ENCODE assay signal across 18 mouse cellular contexts in genomic region chr3:149901783-149902182, GRCm38 (mm10).
A peak's percentile ranks its signal among the peaks of the same experiment; 100 is the strongest.
DNase-seq lines count a peak whose midpoint lies in the region; ATAC-seq lines count a peak whose summit lies in the region.
"Had no signal": no experiment of that assay in that cellular context is flagged by ENCODE, and none has a peak within 500 bp of the region (broad histone marks: within the 10 kb centered on the region; RNA-seq: fewer than 3 reads in every experiment).

No protein-coding gene starts in this region.

- ATAC-seq in hindbrain, embryonic 14.5 days (ENCODE audit: low FRiP score): peak; percentile 53; the same call in 1 of the 2 replicates
- no peak for ATAC-seq in neural tube, embryonic 15.5 days (ENCODE audit: low FRiP score)
- peak; percentile 81 for ATAC-seq in embryonic facial prominence, embryonic 14.5 days (ENCODE audit: low read depth)
- ATAC-seq: inflammation-experienced regulatory T-cells, adult 6 months had no signal

- H3K9me3 ChIP-seq in hindbrain, embryonic 14.5 days (ENCODE audit: control insufficient read depth, low read length): no peaks in the 10 kb centered on the region
- H3K9me3 ChIP-seq in hindbrain, embryonic 10.5 days: no peaks in the 10 kb centered on the region
- no peaks in the 10 kb centered on the region for H3K9me3 ChIP-seq in neural tube, embryonic 15.5 days (replicated peaks)
- H3K9me3 ChIP-seq in embryonic facial prominence, embryonic 14.5 days (ENCODE audit: control insufficient read depth, low read length): no peaks in the 10 kb centered on the region
- H3K9me3 ChIP-seq: heart, embryonic 10.5 days; limb, embryonic 15.5 days; stomach, embryonic 15.5 days had no signal

- 56% methylated on average over 5 of the region's 5 CpGs for WGBS in hindbrain, embryonic 14.5 days
- 54% methylated on average over 5 of the region's 5 CpGs for WGBS in hindbrain, embryonic 10.5 days
- WGBS in neural tube, embryonic 15.5 days: 69% methylated on average over 5 of the region's 5 CpGs
- WGBS in embryonic facial prominence, embryonic 14.5 days: 35% methylated on average over 5 of the region's 5 CpGs

- no peak overlapping the region for H3K9ac ChIP-seq in hindbrain, embryonic 14.5 days
- H3K9ac ChIP-seq in neural tube, embryonic 15.5 days (replicated peaks): no peak overlapping the region
- H3K9ac ChIP-seq in embryonic facial prominence, embryonic 14.5 days (ENCODE audit: low read depth, low read length): no peak overlapping the region
- H3K9ac ChIP-seq: limb, embryonic 15.5 days; stomach, embryonic 15.5 days had no signal

- DNase-seq in hindbrain, embryonic 14.5 days (ENCODE audit: low spot score): no peak
- no peak for DNase-seq in hindbrain, embryonic 10.5 days (ENCODE audit: low spot score)
- peak; percentile 25 for DNase-seq in neural tube, embryonic 10.5 days (ENCODE audit: extremely low spot score, low spot score)
- peak; percentile 65 for DNase-seq in embryonic facial prominence, embryonic 14.5 days (ENCODE audit: low spot score)
- DNase-seq in urinary bladder, adult 18-20 months (ENCODE audit: low spot score in 2 of 2): no peak
- no peak for DNase-seq in right cerebral cortex, adult 2 months (ENCODE audit: low spot score in 2 of 2)
- DNase-seq: adrenal gland, postnatal 25 days; cerebellum, adult 8-10 months; heart, postnatal 14 days; kidney, adult 8-10 months; kidney, postnatal 36 days; layer of hippocampus, adult 9-11 months; right cerebral cortex, adult 18-20 months had no signal

- H3K4me2 ChIP-seq in hindbrain, embryonic 14.5 days (replicated peaks): no peak overlapping the region
- no peak overlapping the region for H3K4me2 ChIP-seq in neural tube, embryonic 15.5 days
- no peak overlapping the region for H3K4me2 ChIP-seq in embryonic facial prominence, embryonic 14.5 days (ENCODE audit: low read depth, low read length)
- H3K4me2 ChIP-seq: limb, embryonic 15.5 days; stomach, embryonic 15.5 days had no signal

- no peaks in the 10 kb centered on the region for H3K4me1 ChIP-seq in hindbrain, embryonic 14.5 days (replicated peaks; ENCODE audit: control insufficient read depth, insufficient read depth, low read length)
- no peaks in the 10 kb centered on the region for H3K4me1 ChIP-seq in hindbrain, embryonic 10.5 days (replicated peaks)
- H3K4me1 ChIP-seq in neural tube, embryonic 15.5 days: no peaks in the 10 kb centered on the region
- H3K4me1 ChIP-seq in embryonic facial prominence, embryonic 14.5 days (ENCODE audit: control insufficient read depth, insufficient read depth, low read length): no peaks in the 10 kb centered on the region
- H3K4me1 ChIP-seq: heart, embryonic 10.5 days; limb, embryonic 15.5 days; stomach, embryonic 15.5 days had no signal

- no peak overlapping the region for H3K27ac ChIP-seq in hindbrain, embryonic 14.5 days
- H3K27ac ChIP-seq in hindbrain, embryonic 10.5 days: no peak overlapping the region
- H3K27ac ChIP-seq in neural tube, embryonic 15.5 days (replicated peaks): no peak overlapping the region
- H3K27ac ChIP-seq in embryonic facial prominence, embryonic 14.5 days (replicated peaks; ENCODE audit: low read depth, low read length): no peak overlapping the region
- H3K27ac ChIP-seq: heart, embryonic 10.5 days; limb, embryonic 15.5 days; stomach, embryonic 15.5 days had no signal

- H3K36me3 ChIP-seq in hindbrain, embryonic 14.5 days (replicated peaks; ENCODE audit: control insufficient read depth, insufficient read depth): no peaks in the 10 kb centered on the region
- H3K36me3 ChIP-seq in hindbrain, embryonic 10.5 days: no peaks in the 10 kb centered on the region
- no peaks in the 10 kb centered on the region for H3K36me3 ChIP-seq in neural tube, embryonic 15.5 days
- H3K36me3 ChIP-seq in embryonic facial prominence, embryonic 14.5 days (ENCODE audit: control insufficient read depth, insufficient read depth, low read length): no peaks in the 10 kb centered on the region
- H3K36me3 ChIP-seq: heart, embryonic 10.5 days; limb, embryonic 15.5 days; stomach, embryonic 15.5 days had no signal

- H3K27me3 ChIP-seq in hindbrain, embryonic 14.5 days (ENCODE audit: control insufficient read depth, insufficient read depth, low read length): no peaks in the 10 kb centered on the region
- no peaks in the 10 kb centered on the region for H3K27me3 ChIP-seq in hindbrain, embryonic 10.5 days (ENCODE audit: insufficient read depth, poor library complexity, severe bottlenecking)
- no peaks in the 10 kb centered on the region for H3K27me3 ChIP-seq in neural tube, embryonic 15.5 days (replicated peaks)
- no peaks in the 10 kb centered on the region for H3K27me3 ChIP-seq in embryonic facial prominence, embryonic 14.5 days (replicated peaks; ENCODE audit: control insufficient read depth, insufficient read depth, low read length)
- H3K27me3 ChIP-seq: limb, embryonic 15.5 days; stomach, embryonic 15.5 days had no signal

- no peak overlapping the region for H3K4me3 ChIP-seq in hindbrain, embryonic 14.5 days (replicated peaks; ENCODE audit: low read length)
- H3K4me3 ChIP-seq in hindbrain, embryonic 10.5 days: no peak overlapping the region
- no peak overlapping the region for H3K4me3 ChIP-seq in neural tube, embryonic 15.5 days (replicated peaks)
- H3K4me3 ChIP-seq in embryonic facial prominence, embryonic 14.5 days (ENCODE audit: low read depth, low read length): no peak overlapping the region
- H3K4me3 ChIP-seq: heart, embryonic 10.5 days; limb, embryonic 15.5 days; stomach, embryonic 15.5 days had no signal

Comparison
In these comparisons a context has a peak if more than half of its experiments do, and no peak if none do; other contexts are left out.
1. DNase-seq: peak in neural tube, embryonic 10.5 days (single experiment) and embryonic facial prominence, embryonic 14.5 days (single experiment); none in hindbrain, embryonic 14.5 days (single experiment), hindbrain, embryonic 10.5 days (single experiment), urinary bladder, adult 18-20 months (0 of 2) and right cerebral cortex, adult 2 months (0 of 2).